Mouse (Mus musculus) myocyte (in vitro differentiated cells): ENCODE data around the gene Chl1.

ENCODE experiments used
- E2F4 ChIP-seq: IDR thresholded peaks from one replicate; pipeline ENCODE4 v1.6.1; 2011; ENCODE audit warnings: mild to moderate bottlenecking, control low read depth, moderate library complexity; ENCODE audit not compliant: insufficient read depth
- MAX ChIP-seq: IDR thresholded peaks from one replicate; pipeline ENCODE4 v1.6.1; 2011; ENCODE audit warnings: low read depth, mild to moderate bottlenecking, control low read depth
- MYOG ChIP-seq, 3 experiments: IDR thresholded peaks; one replicate each; pipeline ENCODE4 v1.6.1; 2011; ENCODE audit warnings: control low read depth in 2 of 3, low read depth in 2 of 3, mild to moderate bottlenecking in 2 of 3; ENCODE audit not compliant: insufficient read length in 2 of 3, control insufficient read depth in 1 of 3, insufficient read depth in 1 of 3
- POLR2A ChIP-seq: IDR thresholded peaks from one replicate; pipeline ENCODE4 v1.6.1; 2011; ENCODE audit warnings: low read depth, mild to moderate bottlenecking, control low read depth, moderate library complexity; ENCODE audit not compliant: insufficient read length
- POLR2AphosphoS2 ChIP-seq: IDR thresholded peaks from one replicate; pipeline ENCODE4 v1.6.1; 2011; ENCODE audit warnings: low read depth, control low read depth; ENCODE audit not compliant: insufficient read length
- TCF12 ChIP-seq: IDR thresholded peaks from one replicate; pipeline ENCODE4 v1.6.1; 2011; ENCODE audit warnings: mild to moderate bottlenecking, control low read depth; ENCODE audit not compliant: poor library complexity, insufficient read depth, severe bottlenecking
- USF1 ChIP-seq: IDR thresholded peaks from one replicate; pipeline ENCODE4 v1.6.1; 2011; ENCODE audit warnings: low read depth, mild to moderate bottlenecking, control low read depth, moderate library complexity

DNA sequence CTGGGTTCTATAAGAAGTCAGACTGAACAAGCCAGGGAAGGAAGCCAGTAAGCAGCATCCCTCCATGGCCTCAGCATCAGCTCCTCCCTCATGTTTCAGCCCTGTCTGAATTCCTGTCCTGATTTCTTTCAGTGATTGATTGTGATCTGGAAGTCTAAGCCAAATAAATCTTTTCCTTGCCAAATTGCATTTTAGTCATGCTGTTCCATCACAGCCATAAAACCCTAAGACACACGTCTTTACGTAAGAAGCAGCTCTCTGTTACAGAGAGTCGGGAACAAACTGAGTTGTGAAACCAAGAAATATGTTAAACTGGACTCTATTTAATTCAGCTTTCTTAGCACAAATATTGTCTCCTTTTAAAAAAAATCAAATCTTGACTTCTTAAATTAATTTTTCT is 102.2 kb downstream of the Chl1 start:
- TF ChIP-seq POLR2AphosphoS2, result no peak
- no peak for TF ChIP-seq POLR2A
- TF ChIP-seq MAX, result no peak
- TF ChIP-seq USF1, result no peak
- TF ChIP-seq E2F4, result no peak
- no peak for TF ChIP-seq TCF12
- TF ChIP-seq MYOG (IDR thresholded peaks at IDR 0.05; ENCODE audit: control insufficient read depth in 1 of 3, insufficient read depth in 1 of 3, insufficient read length in 2 of 3, low read depth in 2 of 3), result no peak
